Mouse (Mus musculus) limb, embryonic 14.5 days (tissue): ENCODE measurements around the gene Tmem108. TPM values are rescaled to one million over a fixed set of nuclear protein-coding genes. Genes with fewer than 3 reads are reported as not detected.

Experiments
- ATAC-seq: fragments of 200-750 bp; cut with Nextera tagmentation; 2 replicates; pipeline ENCODE4 v1.8.0; 2017; ENCODE audit warnings: low read depth, moderate number of reproducible peaks, moderate TSS enrichment; ENCODE audit not compliant: low FRiP score
- DNase-seq: peaks from one replicate; pipeline ENCODE4 v3.0.0-alpha.2; 2015; ENCODE audit warnings: low spot score
- H3K27ac ChIP-seq: fragments of 300-500 bp; sonication (generic); replicated peaks from 2 replicates; pipeline ENCODE4 v1.5.1; 2014; ENCODE audit warnings: low read depth, mild to moderate bottlenecking, low read length, moderate library complexity, mixed read lengths
- H3K27me3 ChIP-seq: fragments of 300-500 bp; sonication (generic); 2 replicates; pipeline ENCODE4 v1.6.1; 2014; ENCODE audit warnings: low read length, mixed read lengths; ENCODE audit not compliant: control insufficient read depth, insufficient read depth
- H3K36me3 ChIP-seq: fragments of 300-500 bp; sonication (generic); 2 replicates; pipeline ENCODE4 v1.6.1; 2014; ENCODE audit warnings: mild to moderate bottlenecking, low read length, moderate library complexity, mixed read lengths; ENCODE audit not compliant: control insufficient read depth, insufficient read depth
- H3K4me1 ChIP-seq: fragments of 300-500 bp; sonication (generic); 2 replicates; pipeline ENCODE4 v1.6.1; 2014; ENCODE audit warnings: antibody characterized with exemption, low read length, mixed read lengths; ENCODE audit not compliant: control insufficient read depth, insufficient read depth
- H3K4me2 ChIP-seq: fragments of 300-500 bp; sonication (generic); replicated peaks from 2 replicates; pipeline ENCODE4 v1.6.1; 2014; ENCODE audit warnings: low read depth, mild to moderate bottlenecking, low read length, moderate library complexity; ENCODE audit not compliant: severe bottlenecking
- H3K4me3 ChIP-seq: fragments of 300-500 bp; sonication (generic); replicated peaks from 2 replicates; pipeline ENCODE4 v1.5.1; 2014; ENCODE audit warnings: low read length
- H3K9ac ChIP-seq: fragments of 300-500 bp; sonication (generic); 2 replicates; pipeline ENCODE4 v1.6.1; 2014; ENCODE audit warnings: mild to moderate bottlenecking, low read depth, low read length, moderate library complexity; ENCODE audit not compliant: severe bottlenecking
- H3K9me3 ChIP-seq: fragments of 300-500 bp; sonication (generic); 2 replicates; pipeline ENCODE4 v1.6.1; 2016; ENCODE audit warnings: low read length; ENCODE audit not compliant: control insufficient read depth
- POLR2A ChIP-seq: fragments of 200-500 bp; IDR thresholded peaks from 2 replicates; pipeline ENCODE4 v1.8.0; 2012; ENCODE audit warnings: inconsistent platforms, mild to moderate bottlenecking, moderate library complexity, borderline replicate concordance; ENCODE audit not compliant: insufficient read depth, insufficient read length; ENCODE audit errors: extremely low read depth
- WGBS: fragments of 180-500 bp; shearing (Covaris S2); extraction: QIAGEN DNeasy Blood & Tissue Kit; methylation state at CpG from one replicate; pipeline ENCODE4 v1.1.7; 2014; 5-methylcytosine and 5-hydroxymethylcytosine counted together
- polyA plus RNA-seq, 2 experiments: library from polyadenylated mRNA; depleted of rRNA in 1 of 2; stranded (reverse) in 1 of 2; unstranded in 1 of 2; fragments of >200 nt; fragmentation: Nextera tagmentation in 1 of 2; extraction: Ambion mirVana in 1 of 2; gene quantifications; 2 replicates each; pipeline versions ENCODE4 v1.2.1 to v1.2.3; 2012 to 2014

Tmem108 gene
- polyA plus RNA-seq, 2 experiments, result 8.9 to 14.8 TPM

DNA sequence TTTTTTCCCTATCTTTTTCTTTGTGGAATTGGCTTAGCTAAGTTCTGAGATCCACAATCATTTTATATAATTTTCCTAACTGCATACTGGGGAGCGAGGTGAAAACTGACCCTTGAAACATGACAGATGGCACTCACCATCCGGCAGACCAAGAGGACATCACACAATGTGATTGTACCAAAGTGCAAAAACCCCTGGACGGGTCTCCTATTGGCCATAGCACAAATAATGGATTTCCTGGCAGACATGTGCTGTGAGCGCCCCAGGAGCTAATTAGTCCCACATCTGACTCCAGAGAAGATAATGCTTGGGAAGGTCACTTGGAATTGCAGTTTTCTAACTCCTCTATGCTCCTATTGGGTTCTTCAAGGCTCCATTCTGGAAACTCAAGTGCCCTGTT, 183.9 kb downstream of the Tmem108 start:
- H3K4me3 ChIP-seq, result no peak overlapping the region
- no peak overlapping the region for H3K9ac ChIP-seq
- DNase-seq (no peak), ATAC-seq (no peak)
- no peaks in the 10 kb centered on the region for H3K27me3 ChIP-seq
- H3K4me1 ChIP-seq, result peaks cover 6% of the 10 kb centered on the region
- H3K27ac ChIP-seq, result no peak overlapping the region
- 58% methylated on average over 4 of the region's 4 CpGs for WGBS
- H3K9me3 ChIP-seq, result no peaks in the 10 kb centered on the region
- no peak overlapping the region for H3K4me2 ChIP-seq
- no peak for TF ChIP-seq POLR2A
- no peaks in the 10 kb centered on the region for H3K36me3 ChIP-seq

DNA sequence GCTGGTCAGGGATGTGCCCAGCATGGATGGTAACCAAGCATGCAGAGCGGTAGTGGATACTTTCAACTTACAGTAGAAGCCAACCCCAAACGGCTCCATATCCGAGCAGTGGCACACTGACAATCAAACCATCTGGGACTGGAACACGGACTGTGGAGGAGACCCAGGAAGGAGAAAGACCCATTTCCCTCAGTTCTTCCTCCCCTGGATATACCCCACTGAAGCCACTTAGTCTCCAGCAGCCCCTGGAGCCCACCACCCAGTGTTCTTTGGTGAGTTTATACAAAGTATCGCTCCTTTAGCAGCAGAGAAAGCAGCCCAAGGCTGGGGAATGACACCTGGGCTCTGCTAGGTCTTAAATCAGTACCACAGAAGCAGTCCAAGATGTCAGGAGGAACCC, 184.5 kb downstream of the Tmem108 start:
- peaks cover 6% of the 10 kb centered on the region for H3K4me1 ChIP-seq
- DNase-seq (no peak), ATAC-seq (no peak)
- H3K27ac ChIP-seq, result no peak overlapping the region
- no peaks in the 10 kb centered on the region for H3K9me3 ChIP-seq
- no peaks in the 10 kb centered on the region for H3K27me3 ChIP-seq
- H3K9ac ChIP-seq, result no peak overlapping the region
- no peak for TF ChIP-seq POLR2A
- no peaks in the 10 kb centered on the region for H3K36me3 ChIP-seq
- WGBS, result 91% methylated on average over 5 of the region's 5 CpGs
- no peak overlapping the region for H3K4me3 ChIP-seq
- no peak overlapping the region for H3K4me2 ChIP-seq

DNA sequence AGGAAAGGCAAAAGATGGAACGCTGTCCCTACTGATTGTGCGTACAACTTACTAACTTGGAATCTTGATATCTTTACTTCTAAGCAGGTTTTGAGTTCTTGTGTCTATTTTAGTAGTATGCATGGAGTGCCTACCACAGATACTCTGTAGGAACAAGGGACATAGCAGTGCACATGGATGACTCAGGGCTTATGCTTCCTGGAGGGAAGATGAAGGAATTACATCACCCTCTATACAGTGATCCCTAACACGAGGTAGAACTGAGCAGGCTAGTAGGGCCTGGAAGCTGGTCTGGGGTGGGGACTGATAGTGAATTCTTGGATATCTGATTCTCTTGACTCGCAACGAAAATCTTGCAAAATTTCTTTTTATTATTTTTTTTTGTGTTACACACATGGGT, 185.7 kb downstream of the Tmem108 start:
- peaks cover 6% of the 10 kb centered on the region for H3K4me1 ChIP-seq
- ATAC-seq (no peak), DNase-seq (no peak)
- H3K9ac ChIP-seq, result no peak overlapping the region
- no peak overlapping the region for H3K4me3 ChIP-seq
- no peak overlapping the region for H3K27ac ChIP-seq
- no peaks in the 10 kb centered on the region for H3K9me3 ChIP-seq
- H3K36me3 ChIP-seq, result no peaks in the 10 kb centered on the region
- H3K27me3 ChIP-seq, result no peaks in the 10 kb centered on the region
- TF ChIP-seq POLR2A, result no peak
- H3K4me2 ChIP-seq, result no peak overlapping the region
- WGBS, result 91% methylated on average over 5 of the region's 5 CpGs

DNA sequence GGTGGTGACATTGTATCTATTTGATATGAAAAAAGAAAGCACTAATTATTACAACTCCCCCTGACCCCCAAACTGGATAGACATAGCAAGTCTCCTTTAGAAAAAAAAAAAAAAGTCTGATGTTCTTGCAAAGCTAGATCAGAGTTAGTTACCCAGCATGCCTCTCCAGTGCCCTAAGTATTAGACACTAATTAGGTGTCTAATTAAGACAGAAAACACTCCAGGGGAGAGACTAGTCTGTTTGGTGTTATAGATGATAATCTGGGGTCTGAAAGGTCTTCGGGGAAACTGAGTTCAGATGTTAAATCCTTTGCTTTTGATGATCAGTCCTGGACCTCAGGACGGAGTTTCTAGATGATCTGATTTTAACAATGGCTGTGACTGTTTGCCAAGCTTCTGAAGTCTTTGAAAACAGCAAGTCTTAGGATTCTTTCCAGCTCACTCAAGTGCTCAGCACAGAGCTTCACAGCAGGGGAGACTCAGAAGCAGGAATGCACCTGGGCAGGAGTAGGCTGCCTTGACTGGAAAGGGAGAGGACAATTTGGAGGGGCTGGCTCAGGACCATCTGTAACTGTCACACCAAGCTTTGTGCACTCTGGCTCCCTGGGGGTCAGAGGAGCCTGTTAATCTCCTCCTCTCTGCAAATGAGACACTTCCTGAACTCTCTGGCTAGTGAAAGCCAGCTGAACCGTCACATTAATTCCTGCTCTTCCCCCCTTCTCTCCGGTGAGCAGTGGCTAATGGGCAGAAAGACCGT, 187.5 kb downstream of the Tmem108 start:
- Histone ChIP-seq H3K9me3 (no peaks in the 10 kb centered on the region), H3K9ac (no peak overlapping the region), H3K27me3 (no peaks in the 10 kb centered on the region), H3K4me1 (peaks cover 6% of the 10 kb centered on the region), H3K36me3 (no peaks in the 10 kb centered on the region), H3K4me3 (no peak overlapping the region), H3K4me2 (no peak overlapping the region), H3K27ac (no peak overlapping the region)
- WGBS, result 8% methylated on average over 5 of the region's 5 CpGs
- TF ChIP-seq POLR2A, result no peak
- ATAC-seq (no peak), DNase-seq (peak; percentile 7)

GRCm38 (mm10) chr9:103570158-103570741, 191.4 kb downstream of the Tmem108 start:
- Histone ChIP-seq H3K36me3 (no peaks in the 10 kb centered on the region), H3K4me2 (no peak overlapping the region), H3K27ac (no peak overlapping the region), H3K9me3 (no peaks in the 10 kb centered on the region), H3K9ac (no peak overlapping the region), H3K4me3 (no peak overlapping the region), H3K4me1 (peaks cover 6% of the 10 kb centered on the region), H3K27me3 (no peaks in the 10 kb centered on the region)
- TF ChIP-seq POLR2A, result no peak
- 80% methylated on average over 14 of the region's 14 CpGs for WGBS
- no peak for DNase-seq
- no peak for ATAC-seq

- no peak overlapping the region for H3K27ac ChIP-seq
- no peaks in the 10 kb centered on the region for H3K27me3 ChIP-seq
- peaks cover 2% of the 10 kb centered on the region; the same call in 1 of the 2 replicates for H3K4me1 ChIP-seq
- no peak overlapping the region for H3K4me2 ChIP-seq
- H3K4me3 ChIP-seq, result no peak overlapping the region
- 90% methylated on average over 9 of the region's 9 CpGs for WGBS
- no peaks in the 10 kb centered on the region for H3K9me3 ChIP-seq
- no peak for TF ChIP-seq POLR2A
- no peak for DNase-seq
- H3K36me3 ChIP-seq, result no peaks in the 10 kb centered on the region
- ATAC-seq, result no peak
- no peak overlapping the region for H3K9ac ChIP-seq
Observed at GRCm38 (mm10) chr9:103568983-103569382, 192.7 kb downstream of the Tmem108 start.
